Mouse (Mus musculus) myocyte (in vitro differentiated cells): ENCODE measurements around the gene Cux1.

Source experiments
- E2F4 ChIP-seq: IDR thresholded peaks from one replicate; pipeline ENCODE4 v1.6.1; 2011; ENCODE audit warnings: mild to moderate bottlenecking, control low read depth, moderate library complexity; ENCODE audit not compliant: insufficient read depth
- REST ChIP-seq: IDR thresholded peaks from one replicate; pipeline ENCODE4 v1.6.1; 2011; ENCODE audit warnings: mild to moderate bottlenecking, control low read depth, moderate library complexity; ENCODE audit not compliant: insufficient read depth, insufficient read length

- TF ChIP-seq E2F4, result no peak
- no peak for TF ChIP-seq REST
Measured at GRCm38 (mm10) chr5:136292971-136293418, 274.3 kb downstream of the Cux1 start.
